Mouse (Mus musculus) lung, postnatal 0 days (tissue): ENCODE measurements around the gene Tex14. TPM values are rescaled to one million over a fixed set of nuclear protein-coding genes. Genes with fewer than 3 reads are reported as not detected.
"Not testable (repeated sequence)": the region's sequence is repeated elsewhere in the genome, so short reads cannot be mapped to it uniquely, and the experiment has no call there.

Experiments used
- ATAC-seq: fragments of 200-750 bp; cut with Nextera tagmentation; 2 replicates; pipeline ENCODE4 v1.8.0; 2017; ENCODE audit warnings: moderate library complexity
- DNase-seq: peaks from one replicate; pipeline ENCODE4 v3.0.0-alpha.2; 2016; ENCODE audit warnings: low spot score
- H3K27ac ChIP-seq: fragments of 300-500 bp; sonication (generic); 2 replicates; pipeline ENCODE4 v1.5.1; 2014; ENCODE audit warnings: antibody characterized with exemption, mild to moderate bottlenecking, low read length, mixed read lengths
- H3K27me3 ChIP-seq: fragments of 300-500 bp; sonication (generic); replicated peaks from 2 replicates; pipeline ENCODE4 v1.6.1; 2014; ENCODE audit warnings: low read length, mixed read lengths; ENCODE audit not compliant: insufficient read depth
- H3K36me3 ChIP-seq: fragments of 300-500 bp; sonication (generic); 2 replicates; pipeline ENCODE4 v1.6.1; 2014; ENCODE audit warnings: low read length, mixed read lengths; ENCODE audit not compliant: insufficient read depth
- H3K4me1 ChIP-seq: fragments of 300-500 bp; sonication (generic); 2 replicates; pipeline ENCODE4 v1.6.1; 2014; ENCODE audit warnings: antibody characterized with exemption, low read depth, low read length, mixed read lengths; ENCODE audit not compliant: insufficient read depth
- H3K4me2 ChIP-seq: fragments of 300-500 bp; sonication (generic); replicated peaks from 2 replicates; pipeline ENCODE4 v1.6.1; 2014; ENCODE audit warnings: low read depth, mild to moderate bottlenecking, low read length, moderate library complexity, mixed read lengths
- H3K4me3 ChIP-seq: fragments of 300-500 bp; sonication (generic); 2 replicates; pipeline ENCODE4 v1.5.1; 2014; ENCODE audit warnings: low read depth, low read length
- H3K9ac ChIP-seq: fragments of 300-500 bp; sonication (generic); replicated peaks from 2 replicates; pipeline ENCODE4 v1.6.1; 2014; ENCODE audit warnings: low read depth, mild to moderate bottlenecking
- H3K9me3 ChIP-seq: fragments of 300-500 bp; sonication (generic); 2 replicates; pipeline ENCODE4 v1.6.1; 2016; ENCODE audit warnings: low read length, mixed read lengths
- CTCF ChIP-seq: IDR thresholded peaks from 2 replicates; pipeline ENCODE4 v1.5.1; 2016; ENCODE audit warnings: antibody characterized with exemption, mild to moderate bottlenecking
- EP300 ChIP-seq: IDR thresholded peaks from 2 replicates; pipeline ENCODE4 v1.6.1; 2016; ENCODE audit warnings: antibody characterized with exemption, mild to moderate bottlenecking, control low read depth
- WGBS: fragments of 180-500 bp; shearing (Covaris S2); extraction: QIAGEN DNeasy Blood & Tissue Kit; methylation state at CpG from one replicate; pipeline ENCODE4 v1.1.7; 2014; 5-methylcytosine and 5-hydroxymethylcytosine counted together
- polyA plus RNA-seq: library from polyadenylated mRNA; unstranded; fragments of >200 nt; fragmentation: Nextera tagmentation; extraction: Ambion mirVana; gene quantifications from 2 replicates; pipeline ENCODE4 v1.2.1, GENCODE M21; 2015

The Tex14 gene
- polyA plus RNA-seq, 1 experiment from 2014 or later, result 1.1 TPM

- no peaks in the 10 kb centered on the region for H3K27me3 ChIP-seq
- no peak overlapping the region for H3K4me3 ChIP-seq
- H3K36me3 ChIP-seq, result no peaks in the 10 kb centered on the region
- TF ChIP-seq EP300 (no peak), CTCF (no peak)
- ATAC-seq (no peak), DNase-seq (peak; percentile 55)
- 59% methylated on average over 6 of the region's 6 CpGs for WGBS
- H3K4me1 ChIP-seq, result no peaks in the 10 kb centered on the region; the same call in 1 of the 2 replicates
- no peak overlapping the region for H3K27ac ChIP-seq
- H3K9me3 ChIP-seq, result no peaks in the 10 kb centered on the region
- no peak overlapping the region for H3K9ac ChIP-seq
- no peak overlapping the region for H3K4me2 ChIP-seq
These were observed 61.2 kb downstream of the Tex14 start for GRCm38 (mm10) chr11:87465990-87466593.

GRCm38 (mm10) chr11:87467491-87468277 is 62.8 kb downstream of the Tex14 start:
- H3K9ac ChIP-seq, result no peak overlapping the region
- H3K36me3 ChIP-seq, result no peaks in the 10 kb centered on the region
- ATAC-seq (no peak), DNase-seq (peak; percentile 23)
- H3K4me1 ChIP-seq, result no peaks in the 10 kb centered on the region; the same call in 1 of the 2 replicates
- no peaks in the 10 kb centered on the region for H3K9me3 ChIP-seq
- no peak for TF ChIP-seq CTCF
- no peak for TF ChIP-seq EP300
- no peak overlapping the region for H3K4me3 ChIP-seq
- H3K27ac ChIP-seq, result no peak overlapping the region
- WGBS, result 28% methylated on average over 19 of the region's 19 CpGs
- H3K4me2 ChIP-seq, result peak overlapping the region; percentile 19; the same call in 1 of the 2 replicates
- no peaks in the 10 kb centered on the region for H3K27me3 ChIP-seq

- 32% methylated on average over 7 of the region's 7 CpGs for WGBS
- H3K9ac ChIP-seq, result no peak overlapping the region
These were observed 63.4 kb downstream of the Tex14 start for GRCm38 (mm10) chr11:87468278-87468655.

DNA sequence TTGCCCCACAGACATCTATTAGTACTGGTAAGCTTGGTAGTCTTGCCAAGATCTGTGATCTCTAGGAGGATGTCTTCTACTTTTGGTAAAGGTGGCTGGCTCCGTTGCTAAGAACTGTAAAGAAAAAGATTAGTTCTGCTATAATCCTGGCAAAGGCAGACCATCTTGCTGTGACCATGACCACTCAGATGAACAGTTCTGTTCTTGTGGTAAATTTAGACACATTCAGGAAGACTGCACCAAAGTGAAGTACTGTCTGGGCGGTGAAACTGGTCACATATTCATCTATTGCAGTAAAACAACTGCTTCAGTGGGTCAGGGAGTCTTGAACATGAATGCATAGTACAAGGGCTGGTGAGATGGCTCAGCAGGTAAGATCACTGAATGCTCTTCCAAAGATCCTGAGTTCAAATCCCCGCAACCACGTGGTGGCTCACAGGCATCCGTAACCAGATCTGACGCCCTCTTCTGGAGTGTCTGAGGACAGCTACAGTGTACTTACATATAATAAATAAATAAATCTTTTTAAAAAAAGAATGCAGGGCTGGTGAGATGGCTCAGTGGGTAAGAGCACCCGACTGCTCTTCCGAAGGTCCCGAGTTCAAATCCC is 63.9 kb downstream of the Tex14 start:
- Histone ChIP-seq H3K27me3 (no peaks in the 10 kb centered on the region), H3K27ac (no peak overlapping the region), H3K4me2 (no peak overlapping the region), H3K9me3 (no peaks in the 10 kb centered on the region), H3K36me3 (no peaks in the 10 kb centered on the region), H3K4me3 (no peak overlapping the region), H3K4me1 (no peaks in the 10 kb centered on the region; the same call in 1 of the 2 replicates), H3K9ac (no peak overlapping the region)
- DNase-seq (no peak), ATAC-seq (no peak)
- 76% methylated on average over 9 of the region's 9 CpGs for WGBS
- TF ChIP-seq CTCF, result no peak

More at GRCm38 (mm10) chr11:87468278-87468655, 63.4 kb downstream of the Tex14 start:
- no peak for ATAC-seq
- H3K27me3 ChIP-seq, result no peaks in the 10 kb centered on the region
- TF ChIP-seq EP300 (no peak), CTCF (no peak)
- no peaks in the 10 kb centered on the region; the same call in 1 of the 2 replicates for H3K4me1 ChIP-seq
- no peak overlapping the region for H3K4me3 ChIP-seq
- DNase-seq, result no peak
- H3K27ac ChIP-seq, result no peak overlapping the region
- no peak overlapping the region for H3K4me2 ChIP-seq
- no peaks in the 10 kb centered on the region for H3K9me3 ChIP-seq
- H3K36me3 ChIP-seq, result no peaks in the 10 kb centered on the region

- WGBS, result 0% methylated on average over 26 of the region's 63 CpGs
- H3K4me2 ChIP-seq, result peak overlapping the region; percentile 48
- peak overlapping the region; percentile 66; the same call in 1 of the 2 replicates for H3K27ac ChIP-seq
- not testable (repeated sequence) for H3K9ac ChIP-seq, H3K36me3 ChIP-seq, H3K27me3 ChIP-seq, H3K4me1 ChIP-seq, H3K9me3 ChIP-seq
- H3K4me3 ChIP-seq, result peak overlapping the region; percentile 15
- DNase-seq (peak; percentile 83), ATAC-seq (peak; percentile 99)
These were observed 66.2 kb downstream of the Tex14 start for GRCm38 (mm10) chr11:87470807-87471698.

- peak; percentile 7 for ATAC-seq
- DNase-seq, H3K4me2 ChIP-seq, H3K27ac ChIP-seq, H3K9ac ChIP-seq, H3K9me3 ChIP-seq, H3K4me1 ChIP-seq, H3K27me3 ChIP-seq, H3K36me3 ChIP-seq, H3K4me3 ChIP-seq: not testable (repeated sequence)
- 0% methylated on average over 1 of the region's 3 CpGs for WGBS
These were observed 66.8 kb downstream of the Tex14 start for GRCm38 (mm10) chr11:87471699-87471997.

- 26% methylated on average over 3 of the region's 4 CpGs for WGBS
- ATAC-seq, DNase-seq, H3K9me3 ChIP-seq, H3K4me1 ChIP-seq, H3K36me3 ChIP-seq, H3K27me3 ChIP-seq, H3K4me3 ChIP-seq, H3K27ac ChIP-seq, H3K9ac ChIP-seq, H3K4me2 ChIP-seq: not testable (repeated sequence)
These were observed 67.2 kb downstream of the Tex14 start for GRCm38 (mm10) chr11:87472058-87472457.

DNA sequence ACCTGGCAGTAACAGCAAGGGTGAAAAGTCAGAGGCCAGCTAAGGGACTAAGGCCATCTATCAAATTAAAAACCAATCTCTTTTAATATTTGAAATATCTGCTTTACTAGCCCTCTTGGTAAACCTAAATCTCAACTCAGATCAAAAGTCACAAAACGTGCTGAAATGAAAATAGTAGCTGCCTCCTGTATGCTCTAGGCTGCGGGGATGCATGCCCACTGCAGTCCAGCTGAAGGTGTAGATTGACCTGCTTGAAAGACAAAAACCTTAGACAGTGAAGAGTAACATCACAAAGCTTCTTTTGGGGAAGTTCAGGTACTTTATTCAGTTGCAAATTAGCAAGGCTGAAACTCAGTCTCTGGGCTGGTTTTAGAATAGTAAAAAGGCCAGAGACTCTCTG is 74.3 kb downstream of the Tex14 start:
- WGBS, result 70% methylated on average over 2 of the region's 2 CpGs
- H3K4me3 ChIP-seq, DNase-seq: not testable (repeated sequence)

More for the DNA sequence above, 74.3 kb downstream of the Tex14 start:
- not testable (repeated sequence) for H3K27ac ChIP-seq, H3K36me3 ChIP-seq, ATAC-seq, H3K4me1 ChIP-seq, H3K4me2 ChIP-seq, H3K9me3 ChIP-seq, H3K27me3 ChIP-seq, H3K9ac ChIP-seq
